Mouse (Mus musculus) stomach, postnatal 0 days (tissue): Measurements from ENCODE around the gene Morn1.

Source experiments
- CTCF ChIP-seq: IDR thresholded peaks from 2 replicates; pipeline ENCODE4 v1.5.1; 2016; ENCODE audit warnings: antibody characterized with exemption, low read depth, mild to moderate bottlenecking, moderate library complexity
- EP300 ChIP-seq: optimal IDR thresholded peaks from 2 replicates; pipeline ENCODE3; 2016; ENCODE audit warnings: antibody characterized with exemption

DNA sequence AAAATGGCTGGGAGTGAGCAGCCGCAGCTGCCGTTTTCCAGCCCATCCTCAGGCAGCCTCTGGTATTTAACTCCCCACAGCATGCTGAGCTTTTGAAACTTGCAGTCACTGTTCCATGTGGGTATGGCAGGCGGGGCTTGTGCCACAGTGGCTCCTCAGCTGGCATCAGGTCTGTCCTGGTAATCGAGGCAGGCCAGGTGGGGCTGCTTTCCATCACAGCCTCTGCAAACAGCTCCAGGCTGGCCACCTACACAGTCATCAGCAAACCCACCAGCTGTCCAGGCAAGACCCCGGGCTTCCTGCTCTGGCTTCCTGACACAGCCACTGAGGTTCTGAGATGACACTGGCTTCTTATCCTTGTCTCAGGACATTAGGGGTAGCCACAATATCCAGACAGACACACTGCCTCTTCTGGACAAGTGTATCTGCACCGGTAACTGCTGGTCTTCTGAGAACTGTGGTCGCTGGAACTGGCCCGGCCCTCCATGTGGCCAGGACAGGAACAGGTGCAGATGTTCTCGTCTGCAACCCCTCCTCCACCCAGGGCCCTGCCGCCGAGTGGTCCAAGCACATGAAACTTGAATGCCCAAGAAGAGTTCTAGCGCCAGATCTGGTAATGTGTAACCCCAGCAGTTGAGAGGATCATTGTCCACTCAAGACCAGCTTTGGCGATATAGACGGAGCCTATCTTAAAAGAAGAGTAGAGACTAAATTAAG lies 59.9 kb downstream of the Morn1 start:
- 0 out of 2 replicates have a peak, but pooled peaks have one; percentile 2 for TF ChIP-seq CTCF
- TF ChIP-seq EP300: no peak
